Mouse (Mus musculus) leukemia stem cell, adult 10-12 weeks (primary cell): ENCODE measurements around the gene Hnrnpl. TPM values are rescaled to one million over a fixed set of nuclear protein-coding genes. Genes with fewer than 3 reads are reported as not detected.

Source experiments
- polyA plus RNA-seq: library from polyadenylated mRNA; stranded (reverse); fragments of >175 nt; gene quantifications from 2 replicates; pipeline ENCODE4 v1.2.3, GENCODE M21; 2012; ENCODE audit warnings: low replicate concordance

Hnrnpl gene
- 590 and 675 TPM in 2 replicates for polyA plus RNA-seq

DNA sequence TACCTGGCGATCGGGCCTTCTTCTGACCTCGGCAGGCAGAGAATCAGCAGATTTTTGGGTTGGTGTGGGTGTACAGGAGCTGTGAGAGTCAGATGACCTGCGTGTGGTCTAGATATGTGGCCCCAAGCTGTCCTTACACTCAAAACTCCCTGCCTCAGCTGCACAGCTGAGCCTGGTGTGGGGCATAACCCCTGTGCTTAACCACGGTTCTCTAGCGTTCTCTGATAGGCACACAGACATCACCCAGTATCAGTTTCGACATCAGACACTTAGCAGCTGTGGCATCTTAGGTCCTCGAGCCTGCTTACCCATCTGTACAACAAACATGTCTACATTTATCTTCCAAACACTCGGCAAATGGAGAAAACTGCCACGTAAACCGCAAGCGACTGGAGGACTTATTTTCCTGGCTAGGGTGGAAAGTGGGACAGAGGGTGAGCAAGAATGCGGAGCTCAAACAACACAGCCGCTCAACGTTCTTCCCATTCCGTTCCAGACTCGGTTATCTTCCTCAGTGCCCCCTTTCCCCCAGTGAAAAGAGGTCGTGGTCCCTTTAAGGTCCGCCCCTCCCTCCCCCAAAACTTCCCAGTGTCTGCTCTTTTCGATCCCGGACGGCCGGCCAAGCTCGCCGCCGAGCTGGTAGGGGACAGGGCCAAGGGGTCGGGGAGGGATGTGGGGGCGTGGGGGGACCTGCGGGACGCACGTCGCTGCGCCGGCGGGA is at the start of gene Hnrnpl:
Gene Hnrnpl (plus strand): TSS at position 321 of the 721 bp plus-strand sequence.

GRCm38 (mm10) chr7:28766173-28766879 is 42.0 kb upstream of the Hnrnpl start, which contains the start of gene Sirt2:
Sirt2 (plus strand) TSS chr7:28766735.

GRCm38 (mm10) chr7:28767462-28767965 is 40.8 kb upstream of the Hnrnpl start, which contains the start of gene Nfkbib:
Nfkbib (minus strand) TSS chr7:28767512.

GRCm38 (mm10) chr7:28788307-28789195 is 19.8 kb upstream of the Hnrnpl start, which contains the start of gene Rinl:
Rinl (plus strand) TSS chr7:28788969.

GRCm38 (mm10) chr7:28824941-28825685 is 16.8 kb downstream of the Hnrnpl start, which contains the start of gene Ech1:
Ech1 (plus strand) TSS chr7:28825217.

DNA sequence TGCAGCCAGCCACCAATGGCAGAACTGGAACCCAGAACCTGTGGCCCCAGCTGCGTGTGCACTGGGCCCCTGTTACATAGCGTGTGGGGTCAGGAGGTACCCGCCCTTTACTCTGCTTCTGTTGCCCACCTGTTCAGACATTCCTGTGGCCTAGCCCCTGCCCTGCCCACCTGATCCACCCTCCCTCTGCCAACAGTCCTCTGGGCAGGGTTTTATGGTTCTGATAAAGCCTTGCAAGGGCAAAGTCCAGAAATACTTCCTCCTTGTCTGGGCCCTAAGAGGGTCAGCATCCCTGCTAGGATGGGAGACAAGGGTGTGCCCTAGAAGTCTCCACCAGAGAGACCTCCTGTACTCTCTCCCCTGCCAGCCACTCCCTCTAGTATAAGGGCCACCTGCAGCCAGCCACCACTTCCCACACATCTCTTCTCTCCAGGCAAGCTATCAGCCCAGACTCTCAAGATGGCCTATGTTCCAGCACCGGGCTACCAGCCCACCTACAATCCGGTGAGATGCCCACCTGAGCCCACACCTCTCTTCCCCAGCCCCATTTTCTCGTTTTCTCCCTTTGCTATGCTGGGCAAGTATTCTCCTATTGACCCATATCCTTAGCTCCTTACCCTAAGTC is 25.5 kb downstream of the Hnrnpl start, which contains the start of gene Lgals4:
Gene Lgals4 (plus strand): TSS at position 132 of the 625 bp plus-strand sequence.

DNA sequence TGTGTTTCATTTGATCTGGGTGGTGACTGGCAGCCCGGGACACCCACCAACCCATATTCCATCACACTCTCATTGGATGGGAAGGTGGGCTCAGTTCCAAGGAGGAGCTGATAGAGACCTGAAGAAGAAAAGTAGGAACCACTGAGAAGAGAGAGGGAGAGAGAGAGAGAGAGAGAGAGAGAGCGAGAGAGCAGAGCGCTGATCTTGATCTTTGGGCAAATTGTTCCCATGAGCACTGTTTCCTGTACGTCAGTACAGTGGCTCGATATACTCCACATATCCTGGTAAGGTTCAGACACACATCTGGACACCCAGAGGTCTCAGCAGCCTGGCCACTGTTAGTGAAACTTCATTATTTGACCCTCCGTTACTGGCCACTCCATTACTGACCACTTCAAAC is 55.2 kb downstream of the Hnrnpl start, which contains the start of gene Lgals7:
Gene Lgals7 (plus strand): TSS at position 314 of the 400 bp plus-strand sequence.

Other genes starting within 250 kb of the Hnrnpl start
- 121 and 137 TPM in 2 replicates for gene Samd4b, start 210.4 kb upstream of the Hnrnpl start, polyA plus RNA-seq
- 59.1 and 63.0 TPM in 2 replicates for gene Pak4, start 210.4 kb upstream of the Hnrnpl start, polyA plus RNA-seq
- gene Acp7, start 177.2 kb upstream of the Hnrnpl start, polyA plus RNA-seq = not detected in 2 replicates
- 0.26 TPM in 2 replicates for gene Fbxo27, start 115.7 kb upstream of the Hnrnpl start, polyA plus RNA-seq
- 0.34 and 0.60 TPM in 2 replicates for gene Fbxo17, start 91.7 kb upstream of the Hnrnpl start, polyA plus RNA-seq
- gene Mrps12, start 66.7 kb upstream of the Hnrnpl start, polyA plus RNA-seq = 270 and 504 TPM in 2 replicates
- gene Sars2, start 66.5 kb upstream of the Hnrnpl start, polyA plus RNA-seq = 52.8 and 59.0 TPM in 2 replicates
- 0.23 TPM in 1 of 2 replicates, not detected in the other for gene Ccer2, start 52.4 kb upstream of the Hnrnpl start, polyA plus RNA-seq
- gene Sirt2, start 41.8 kb upstream of the Hnrnpl start, polyA plus RNA-seq = 114 and 160 TPM in 2 replicates
- 136 and 205 TPM in 2 replicates for gene Nfkbib, start 41.0 kb upstream of the Hnrnpl start, polyA plus RNA-seq
- 96.6 and 114 TPM in 2 replicates for gene Rinl, start 19.6 kb upstream of the Hnrnpl start, polyA plus RNA-seq
- gene Ech1, start 16.7 kb downstream of the Hnrnpl start, polyA plus RNA-seq = 3.3 and 24.2 TPM in 2 replicates
- 2.6 TPM in 1 of 2 replicates, not detected in the other for gene Lgals4, start 25.3 kb downstream of the Hnrnpl start, polyA plus RNA-seq
- 7.4 and 7.6 TPM in 2 replicates for gene Lgals7, start 55.3 kb downstream of the Hnrnpl start, polyA plus RNA-seq
- gene Capn12, start 72.9 kb downstream of the Hnrnpl start, polyA plus RNA-seq = 0.07 TPM in 1 of 2 replicates, not detected in the other
- 469 and 673 TPM in 2 replicates for gene Actn4, start 153.8 kb downstream of the Hnrnpl start, polyA plus RNA-seq
- 39.7 and 203 TPM in 2 replicates for gene Eif3k, start 173.3 kb downstream of the Hnrnpl start, polyA plus RNA-seq
- gene Map4k1, start 173.5 kb downstream of the Hnrnpl start, polyA plus RNA-seq = 71.5 and 127 TPM in 2 replicates